Mouse (Mus musculus): ENCODE results near the gene Man2b2.

Man2b2 gene

GRCm38 (mm10) chr5:36829913-36830879 lies at the start of gene Man2b2:
Man2b2 (minus strand) TSS chr5:36830653.
- DNase-seq = peak; percentile 91

GRCm38 (mm10) chr5:36878801-36879200 lies 48.3 kb upstream of the Man2b2 start:
- no peak for DNase-seq

GRCm38 (mm10) chr5:36877641-36878040 lies 47.2 kb upstream of the Man2b2 start:
- no peak for DNase-seq

- DNase-seq = no peak
Observed at GRCm38 (mm10) chr5:36876777-36877396, 46.4 kb upstream of the Man2b2 start.

GRCm38 (mm10) chr5:36875956-36876355 lies 45.5 kb upstream of the Man2b2 start:
- DNase-seq = no peak

- no peak for DNase-seq
Observed at GRCm38 (mm10) chr5:36870916-36871315, 40.5 kb upstream of the Man2b2 start.

- DNase-seq = peak; percentile 52
Observed at GRCm38 (mm10) chr5:36869578-36870236, 39.3 kb upstream of the Man2b2 start.

- DNase-seq = no peak
Observed at GRCm38 (mm10) chr5:36869186-36869577, 38.7 kb upstream of the Man2b2 start.

- DNase-seq = peak; percentile 34
Observed at GRCm38 (mm10) chr5:36868266-36869090, 38.0 kb upstream of the Man2b2 start, which contains the start of gene Ppp2r2c. Ppp2r2c (plus strand) TSS chr5:36868513.

GRCm38 (mm10) chr5:36867561-36867960 lies 37.1 kb upstream of the Man2b2 start:
- no peak for DNase-seq

- no peak for DNase-seq
Observed at GRCm38 (mm10) chr5:36866701-36867250, 36.3 kb upstream of the Man2b2 start.

- DNase-seq = no peak
Observed at GRCm38 (mm10) chr5:36861084-36861483, 30.6 kb upstream of the Man2b2 start.

- no peak for DNase-seq
Observed at GRCm38 (mm10) chr5:36857546-36857945, 27.1 kb upstream of the Man2b2 start.

- DNase-seq = no peak
Observed at GRCm38 (mm10) chr5:36856529-36856928, 26.1 kb upstream of the Man2b2 start.

GRCm38 (mm10) chr5:36855180-36855579 lies 24.7 kb upstream of the Man2b2 start:
- DNase-seq = peak; percentile 6

GRCm38 (mm10) chr5:36851572-36851971 lies 21.1 kb upstream of the Man2b2 start:
- DNase-seq = no peak

GRCm38 (mm10) chr5:36844490-36844889 lies 14.0 kb upstream of the Man2b2 start:
- DNase-seq = no peak

GRCm38 (mm10) chr5:36841701-36842100 lies 11.2 kb upstream of the Man2b2 start:
- no peak for DNase-seq

GRCm38 (mm10) chr5:36840092-36840491 lies 9.6 kb upstream of the Man2b2 start:
- DNase-seq = no peak

- no peak for DNase-seq
Observed at GRCm38 (mm10) chr5:36839602-36840001, 9.1 kb upstream of the Man2b2 start.

GRCm38 (mm10) chr5:36839032-36839431 lies 8.6 kb upstream of the Man2b2 start:
- DNase-seq = no peak

- peak; percentile 84 for DNase-seq
Observed at GRCm38 (mm10) chr5:36835933-36836332, 5.5 kb upstream of the Man2b2 start.

Data from embryo, embryonic 11 days (tissue).